Mouse (Mus musculus) granulocyte monocyte progenitor cell, adult 5-6 weeks (primary cell): ENCODE measurements at regions not wholly inside any gene's neighbourhood (a gene's known extent, or its start where the extent isn't known, plus 50 kb on each side); places are given as distances from the start of the nearest gene placed in this dataset.
A peak's percentile ranks its signal among the peaks of the same experiment; 100 is the strongest.

Source experiments
- ATAC-seq: replicated peaks from 2 replicates; pipeline ENCODE4 v1.8.0; 2016; ENCODE audit warnings: mild to moderate bottlenecking, moderate TSS enrichment, inconsistent platforms; ENCODE audit not compliant: poor library complexity, severe bottlenecking

DNA sequence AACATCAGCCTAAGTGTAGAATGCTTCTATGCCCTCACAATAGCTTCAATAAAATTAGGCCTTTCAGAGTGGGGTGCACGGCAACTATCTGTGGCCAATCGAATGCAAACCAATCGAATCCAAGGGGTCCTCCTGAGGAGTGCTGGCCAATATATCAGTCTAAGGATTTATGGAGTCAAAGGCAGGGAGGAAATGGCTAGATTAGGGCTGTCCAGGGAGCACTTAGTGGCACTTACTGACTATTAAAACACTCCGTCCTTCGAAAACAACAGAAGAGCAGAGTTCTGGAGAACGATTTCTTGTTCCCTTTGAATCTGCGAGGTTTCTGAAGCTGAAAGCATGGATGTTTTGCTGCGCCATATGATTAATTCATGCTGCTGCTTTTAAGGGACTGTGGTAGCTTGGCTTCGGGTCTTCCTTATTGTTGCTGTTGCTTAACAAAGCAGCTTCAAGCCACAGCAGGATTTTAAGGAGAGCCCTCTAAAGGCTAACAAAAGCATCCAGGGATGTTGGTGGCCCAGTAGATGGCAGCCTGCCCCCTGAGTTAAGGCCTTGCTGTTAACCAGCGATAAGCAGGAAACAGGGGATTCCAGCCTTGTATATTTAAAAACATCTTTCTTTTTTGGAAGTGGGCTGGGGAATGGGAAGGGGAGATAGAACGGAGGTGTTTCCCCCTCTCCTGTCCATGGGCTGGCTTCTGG lies 116.4 kb upstream of the Atp5g3 start:
- ATAC-seq: no peak

DNA sequence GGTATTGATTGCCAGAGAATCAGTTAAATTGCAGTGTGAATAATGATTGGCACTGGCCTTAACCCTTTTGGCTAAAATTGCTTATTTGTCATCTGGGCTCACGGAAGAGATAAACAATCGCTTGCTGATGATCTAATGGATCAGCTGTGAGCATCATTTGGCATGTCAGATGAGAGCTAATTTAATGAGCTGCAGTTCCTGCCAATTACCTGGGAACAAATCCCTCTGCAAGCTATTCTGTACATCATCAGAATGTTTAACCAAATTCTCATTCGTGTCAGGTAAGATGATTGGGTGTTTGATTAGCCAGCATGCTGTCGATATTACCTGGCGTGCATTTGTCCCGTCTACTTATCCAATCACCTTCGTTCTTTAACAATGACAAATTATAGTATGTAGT lies 104.0 kb upstream of the Atp5g3 start:
- no peak for ATAC-seq

GRCm38 (mm10) chr2:74014201-74014600 lies 103.1 kb upstream of the Atp5g3 start:
- ATAC-seq: no peak

DNA sequence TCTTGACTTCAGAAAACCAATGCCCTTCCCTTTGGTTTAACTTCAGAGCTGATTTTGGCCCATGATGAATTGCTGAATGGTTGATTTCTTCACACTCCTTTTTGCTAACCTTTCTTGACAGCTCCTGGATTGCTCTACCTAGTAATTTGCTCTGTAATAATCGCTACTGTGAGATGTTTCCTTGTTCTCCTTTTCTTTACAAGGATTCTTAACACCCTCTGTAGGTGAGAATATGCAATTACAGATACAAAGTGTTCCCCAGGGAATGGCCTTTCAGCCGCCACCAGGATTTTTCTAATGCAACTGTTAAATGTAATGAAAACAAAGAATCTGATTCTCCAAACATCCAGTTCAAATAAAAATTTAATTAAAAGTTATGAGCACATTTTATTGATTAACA lies 87.4 kb upstream of the Atp5g3 start:
- ATAC-seq: peak; percentile 65

GRCm38 (mm10) chr2:73996986-73997385 lies 85.9 kb upstream of the Atp5g3 start:
- ATAC-seq: no peak

DNA sequence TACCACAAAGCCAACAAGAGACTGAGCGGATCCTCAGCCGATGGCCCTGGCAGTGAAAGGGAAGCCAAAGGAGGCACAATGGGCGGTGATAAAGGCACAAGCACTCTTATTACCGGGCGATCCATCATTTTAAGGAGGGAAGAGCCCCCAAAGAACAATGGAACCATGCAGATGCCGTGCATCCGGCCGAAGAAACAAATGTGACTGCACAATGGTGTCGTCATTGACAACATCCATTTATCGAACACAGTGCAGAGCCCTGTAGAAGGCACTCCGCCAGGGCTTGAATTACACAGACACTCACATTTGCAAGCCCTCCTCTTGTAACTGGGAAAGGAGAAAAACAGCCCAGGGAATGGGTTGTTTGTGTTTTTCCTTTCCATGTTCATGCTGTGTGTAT lies 80.7 kb upstream of the Atp5g3 start:
- ATAC-seq: no peak

- no peak for ATAC-seq
Observed at GRCm38 (mm10) chr2:73987441-73988105, 76.4 kb upstream of the Atp5g3 start.

GRCm38 (mm10) chr2:73985911-73986250 lies 74.8 kb upstream of the Atp5g3 start:
- no peak for ATAC-seq

GRCm38 (mm10) chr2:73985238-73985910 lies 74.2 kb upstream of the Atp5g3 start:
- no peak for ATAC-seq

GRCm38 (mm10) chr2:73983166-73983565 lies 72.0 kb upstream of the Atp5g3 start:
- ATAC-seq: no peak

DNA sequence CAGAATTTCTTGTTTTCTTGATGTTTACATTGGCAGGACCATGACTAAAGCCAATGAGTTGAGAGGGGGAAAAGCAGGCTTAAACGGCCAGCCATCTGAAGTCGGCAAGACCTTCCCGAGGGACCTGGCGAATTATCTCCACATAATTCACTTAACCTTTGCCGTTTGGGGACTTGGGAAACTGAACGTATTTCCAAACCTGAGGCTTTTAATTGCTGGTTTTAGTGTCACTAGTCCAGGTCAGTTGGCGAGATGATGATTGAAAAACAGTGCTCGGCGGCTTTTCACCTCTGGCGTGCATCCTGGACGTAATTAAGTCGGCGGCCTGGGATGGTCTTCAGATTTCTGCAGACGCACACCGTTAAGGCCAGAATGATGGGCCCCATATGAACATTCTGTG lies 66.9 kb upstream of the Atp5g3 start:
- ATAC-seq: no peak

GRCm38 (mm10) chr2:73973774-73974173 lies 62.6 kb upstream of the Atp5g3 start:
- peak; percentile 75 for ATAC-seq

GRCm38 (mm10) chr2:73967618-73968017 lies 56.5 kb upstream of the Atp5g3 start:
- no peak for ATAC-seq

GRCm38 (mm10) chr2:73965595-73965994 lies 54.5 kb upstream of the Atp5g3 start:
- no peak for ATAC-seq
